Mouse (Mus musculus) lung, postnatal 0 days (tissue): Measurements from ENCODE around the gene Ap2s1.
"Not testable (repeated sequence)": the region's sequence is repeated elsewhere in the genome, so short reads cannot be mapped to it uniquely, and the experiment has no call there.

Experiments
- CTCF ChIP-seq: IDR thresholded peaks from 2 replicates; pipeline ENCODE4 v1.5.1; 2016; ENCODE audit warnings: antibody characterized with exemption, mild to moderate bottlenecking
- EP300 ChIP-seq: IDR thresholded peaks from 2 replicates; pipeline ENCODE4 v1.6.1; 2016; ENCODE audit warnings: antibody characterized with exemption, mild to moderate bottlenecking, control low read depth

DNA sequence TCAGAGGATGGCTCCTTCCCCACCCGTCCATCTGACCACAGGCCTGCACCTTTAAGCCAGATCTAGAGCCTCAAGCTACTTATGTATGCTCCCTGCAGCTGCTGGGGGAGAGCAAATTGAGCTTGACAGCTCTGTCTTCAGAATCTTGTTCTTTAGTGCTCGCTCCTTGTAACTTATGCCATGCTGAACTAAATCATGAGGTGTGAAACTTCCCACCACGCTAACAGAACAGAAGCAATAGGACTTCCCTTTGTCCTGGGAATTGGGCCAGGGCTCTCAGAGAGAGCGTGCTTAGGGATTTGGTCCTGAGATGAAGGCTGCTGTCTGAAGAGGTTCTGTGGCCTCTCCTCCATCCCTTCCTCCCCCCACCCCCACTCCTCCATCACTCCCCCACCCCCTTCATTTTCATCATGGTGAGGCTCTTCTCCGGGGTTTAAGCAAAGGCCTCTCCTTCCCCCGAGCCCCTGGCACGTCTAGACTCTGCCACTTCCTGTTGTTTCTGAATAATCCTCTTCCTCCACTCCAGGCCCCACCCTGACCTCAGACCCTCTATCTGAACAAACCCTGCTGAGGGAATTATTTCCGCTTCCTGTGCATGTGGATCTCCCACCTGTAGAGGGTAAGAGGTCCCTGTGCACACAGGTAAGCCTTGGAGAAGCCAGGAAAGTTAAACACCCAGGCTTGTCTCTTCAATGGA lies 21.6 kb upstream of the Ap2s1 start:
- not testable (repeated sequence) for TF ChIP-seq CTCF, EP300
